Mouse (Mus musculus) MEL (cell line): ENCODE measurements around the gene Cav2.

Experiments
- BHLHE40 ChIP-seq: IDR thresholded peaks from 2 replicates; pipeline ENCODE4 v1.6.1; 2012; ENCODE audit warnings: low read depth, mild to moderate bottlenecking, inconsistent platforms, low read length, improper control_type of control experiment, borderline replicate concordance
- CHD1 ChIP-seq: IDR thresholded peaks from 2 replicates; pipeline ENCODE4 v1.6.1; 2012; ENCODE audit warnings: low read depth, mild to moderate bottlenecking, inconsistent platforms, low read length, improper control_type of control experiment
- CTCF ChIP-seq, 3 experiments: IDR thresholded peaks in 2 of 3; conservative IDR thresholded peaks in 1 of 3; 2 replicates each; pipeline ENCODE4 v1.5.1; 2011 to 2012; ENCODE audit warnings: low read length in 3 of 3, low read depth in 2 of 3, mild to moderate bottlenecking in 2 of 3, improper control_type of control experiment in 1 of 3, inconsistent platforms in 1 of 3, mixed read lengths in 1 of 3, moderate library complexity in 1 of 3; ENCODE audit not compliant: control insufficient read depth in 1 of 3, insufficient read depth in 1 of 3, poor library complexity in 1 of 3, severe bottlenecking in 1 of 3
- ELF1 ChIP-seq: IDR thresholded peaks from 2 replicates; pipeline ENCODE4 v1.6.1; 2014; ENCODE audit warnings: low read depth, mild to moderate bottlenecking, inconsistent platforms, low read length, improper control_type of control experiment, moderate library complexity
- EP300 ChIP-seq, 2 experiments: IDR thresholded peaks; 2 replicates each; pipeline ENCODE4 v1.6.1; 2011; ENCODE audit warnings: improper control_type of control experiment in 2 of 2, low read length in 2 of 2, low read depth in 1 of 2, mild to moderate bottlenecking in 1 of 2
- KAT2A ChIP-seq: conservative IDR thresholded peaks from 2 replicates; pipeline ENCODE4 v1.6.1; 2012; ENCODE audit warnings: low read depth, low read length, improper control_type of control experiment, inconsistent platforms
- POLR2A ChIP-seq, 2 experiments: IDR thresholded peaks; 2 replicates each; pipeline ENCODE4 v1.6.1; 2011 to 2012; ENCODE audit warnings: low read length in 2 of 2, mild to moderate bottlenecking in 2 of 2, control low read depth in 1 of 2, improper control_type of control experiment in 1 of 2, low read depth in 1 of 2, moderate library complexity in 1 of 2; ENCODE audit not compliant: control insufficient read depth in 1 of 2, insufficient read depth in 1 of 2, poor library complexity in 1 of 2
- POLR2AphosphoS2 ChIP-seq: IDR thresholded peaks from 2 replicates; pipeline ENCODE4 v1.6.1; 2011; ENCODE audit warnings: low read length, improper control_type of control experiment
- SIN3A ChIP-seq: IDR thresholded peaks from 2 replicates; pipeline ENCODE4 v1.6.1; 2012; ENCODE audit warnings: low read length, improper control_type of control experiment, inconsistent platforms
- USF1 ChIP-seq: IDR thresholded peaks from 2 replicates; pipeline ENCODE4 v1.6.1; 2014; ENCODE audit warnings: low read depth, mild to moderate bottlenecking, inconsistent platforms, low read length, improper control_type of control experiment, moderate library complexity

DNA sequence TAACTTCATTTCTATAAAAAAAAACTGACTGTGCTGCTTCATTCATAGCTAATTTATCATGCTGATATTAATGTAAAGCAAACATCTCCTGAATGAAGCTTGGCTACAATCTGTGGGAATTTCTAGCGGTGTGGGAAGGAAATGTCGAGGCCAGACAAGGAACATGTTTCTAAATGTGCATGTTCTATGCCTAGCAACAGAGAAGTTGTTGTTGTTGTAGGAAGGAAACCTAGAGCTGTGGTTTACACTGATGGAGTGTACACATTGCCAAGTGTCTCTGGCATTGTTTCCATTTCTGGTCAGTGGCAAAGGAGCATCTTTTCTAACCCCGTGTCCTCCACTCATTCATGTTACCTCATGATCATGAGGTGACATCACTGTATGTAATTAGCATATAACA lies 48.8 kb downstream of the Cav2 start:
- TF ChIP-seq CHD1, result no peak
- no peak for TF ChIP-seq EP300 (IDR thresholded peaks at IDR 0.05; ENCODE audit: low read depth in 1 of 2, low read length in 2 of 2)
- no peak for TF ChIP-seq BHLHE40
- no peak for TF ChIP-seq USF1
- TF ChIP-seq KAT2A, result no peak
- TF ChIP-seq POLR2A (IDR thresholded peaks at IDR 0.05; ENCODE audit: control insufficient read depth in 1 of 2, insufficient read depth in 1 of 2, low read depth in 1 of 2, low read length in 2 of 2, poor library complexity in 1 of 2), result no peak
- no peak for TF ChIP-seq ELF1
- TF ChIP-seq SIN3A, result no peak
- TF ChIP-seq CTCF (IDR thresholded peaks at IDR 0.05 in 2 of 3, conservative IDR thresholded peaks at IDR 0.05 in 1 of 3; ENCODE audit: control insufficient read depth in 1 of 3, insufficient read depth in 1 of 3, low read depth in 2 of 3, low read length in 3 of 3, poor library complexity in 1 of 3, severe bottlenecking in 1 of 3), result no peak
- TF ChIP-seq POLR2AphosphoS2, result no peak
